Mouse (Mus musculus) limb, embryonic 11.5 days (tissue): ENCODE results near the gene Rin2. TPM values are rescaled to one million over a fixed set of nuclear protein-coding genes. Genes with fewer than 3 reads are reported as not detected.

Experiments
- ATAC-seq: fragments of 200-750 bp; cut with Nextera tagmentation; 2 replicates; pipeline ENCODE4 v1.8.0; 2017; ENCODE audit warnings: low read depth; ENCODE audit not compliant: insufficient number of reproducible peaks, low FRiP score, low TSS enrichment
- DNase-seq: peaks from one replicate; pipeline ENCODE4 v3.0.0-alpha.2; 2015; ENCODE audit warnings: low spot score
- H3K27ac ChIP-seq: fragments of 300-500 bp; sonication (generic); replicated peaks from 2 replicates; pipeline ENCODE4 v1.5.1; 2014; ENCODE audit warnings: low read depth, mild to moderate bottlenecking, low read length
- H3K27me3 ChIP-seq: fragments of 300-500 bp; sonication (generic); 2 replicates; pipeline ENCODE4 v1.6.1; 2014; ENCODE audit warnings: mild to moderate bottlenecking, low read length, mixed read lengths; ENCODE audit not compliant: control insufficient read depth, insufficient read depth
- H3K36me3 ChIP-seq: fragments of 300-500 bp; sonication (generic); 2 replicates; pipeline ENCODE4 v1.6.1; 2014; ENCODE audit warnings: mild to moderate bottlenecking, low read length, moderate library complexity, mixed read lengths; ENCODE audit not compliant: control insufficient read depth, insufficient read depth
- H3K4me1 ChIP-seq: fragments of 300-500 bp; sonication (generic); 2 replicates; pipeline ENCODE4 v1.6.1; 2014; ENCODE audit warnings: low read length, mixed read lengths; ENCODE audit not compliant: control insufficient read depth, insufficient read depth
- H3K4me2 ChIP-seq: fragments of 300-500 bp; sonication (generic); 2 replicates; pipeline ENCODE4 v1.6.1; 2014; ENCODE audit warnings: low read depth, mild to moderate bottlenecking, moderate library complexity; ENCODE audit not compliant: severe bottlenecking
- H3K4me3 ChIP-seq: fragments of 300-500 bp; sonication (generic); 2 replicates; pipeline ENCODE4 v1.5.1; 2014; ENCODE audit warnings: low read depth, low read length
- H3K9ac ChIP-seq: fragments of 300-500 bp; sonication (generic); 2 replicates; pipeline ENCODE4 v1.6.1; 2014; ENCODE audit warnings: mild to moderate bottlenecking, low read length
- H3K9me3 ChIP-seq: fragments of 300-500 bp; sonication (generic); 2 replicates; pipeline ENCODE4 v1.6.1; 2016; ENCODE audit warnings: low read length; ENCODE audit not compliant: control insufficient read depth
- WGBS: fragments of 180-500 bp; shearing (Covaris S2); extraction: QIAGEN DNeasy Blood & Tissue Kit; methylation state at CpG from one replicate; pipeline ENCODE4 v1.1.7; 2014; 5-methylcytosine and 5-hydroxymethylcytosine counted together
- polyA plus RNA-seq: library from polyadenylated mRNA; unstranded; fragments of >200 nt; fragmentation: Nextera tagmentation; extraction: Ambion mirVana; gene quantifications from 2 replicates; pipeline ENCODE4 v1.2.1, GENCODE M21; 2014

Gene Rin2
- polyA plus RNA-seq, 1 experiment from 2014 or later = 19.9 TPM

GRCm38 (mm10) chr2:145859442-145859931 lies 184.5 kb downstream of the Rin2 start:
- Histone ChIP-seq H3K9me3 (no peaks in the 10 kb centered on the region), H3K4me2 (peak overlapping the region; percentile 51), H3K9ac (peak overlapping the region; percentile 32; the same call in 1 of the 2 replicates), H3K27ac (peak overlapping the region; percentile 82), H3K4me3 (no peak overlapping the region), H3K27me3 (no peaks in the 10 kb centered on the region), H3K4me1 (peaks cover 21% of the 10 kb centered on the region), H3K36me3 (no peaks in the 10 kb centered on the region)
- 30% methylated on average over 7 of the region's 7 CpGs for WGBS
- peak; percentile 56 for DNase-seq
- peak; percentile 58 for ATAC-seq

DNA sequence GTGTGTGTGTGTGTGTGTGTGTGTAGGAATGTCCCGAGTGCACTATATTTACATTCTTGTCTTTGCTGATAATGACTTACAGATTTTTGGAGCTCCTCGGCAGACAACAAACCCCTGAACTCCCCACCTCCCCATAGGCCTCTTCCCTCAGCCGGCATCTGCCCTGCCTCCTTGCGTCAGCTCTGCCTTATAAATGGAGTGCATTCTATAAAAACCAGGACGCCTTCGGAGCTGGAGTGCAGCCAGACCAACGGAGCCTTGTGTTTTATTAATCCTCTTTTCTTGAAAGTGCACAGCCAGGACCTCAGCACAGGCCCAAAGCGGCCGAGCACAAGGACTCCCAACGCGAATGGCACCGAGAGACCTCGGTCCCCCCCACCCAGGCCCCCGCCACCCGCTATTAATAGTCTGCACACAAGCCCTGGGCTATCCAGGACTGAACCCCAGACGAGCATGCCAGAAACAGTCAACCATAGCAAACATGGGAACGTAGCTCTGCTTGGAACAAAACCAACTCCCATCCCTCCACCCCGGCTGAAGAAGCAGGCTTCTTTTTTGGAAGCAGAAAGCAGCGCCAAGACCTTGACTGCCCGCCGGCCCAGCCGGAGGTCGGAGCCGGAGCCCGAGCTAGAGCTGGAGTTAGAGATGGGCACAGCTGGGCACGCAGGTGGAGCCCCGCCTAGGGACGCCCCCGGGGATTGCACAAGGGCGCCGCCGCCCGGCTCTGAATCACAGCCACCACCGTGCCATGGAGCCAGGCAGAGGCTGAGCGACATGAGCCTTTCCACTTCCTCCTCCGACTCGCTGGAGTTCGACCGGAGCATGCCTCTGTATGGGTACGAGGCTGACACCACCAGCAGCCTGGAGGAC lies 185.2 kb downstream of the Rin2 start:
- H3K9me3 ChIP-seq = no peaks in the 10 kb centered on the region
- H3K27ac ChIP-seq = peak overlapping the region; percentile 82
- H3K4me1 ChIP-seq = peaks cover 21% of the 10 kb centered on the region
- H3K4me2 ChIP-seq = peak overlapping the region; percentile 51
- peak; percentile 82 for ATAC-seq
- no peaks in the 10 kb centered on the region for H3K36me3 ChIP-seq
- peak overlapping the region; percentile 42 for H3K9ac ChIP-seq
- peak overlapping the region; percentile 33 for H3K4me3 ChIP-seq
- DNase-seq = peak; percentile 79
- H3K27me3 ChIP-seq = no peaks in the 10 kb centered on the region
- 8% methylated on average over 40 of the region's 40 CpGs for WGBS

DNA sequence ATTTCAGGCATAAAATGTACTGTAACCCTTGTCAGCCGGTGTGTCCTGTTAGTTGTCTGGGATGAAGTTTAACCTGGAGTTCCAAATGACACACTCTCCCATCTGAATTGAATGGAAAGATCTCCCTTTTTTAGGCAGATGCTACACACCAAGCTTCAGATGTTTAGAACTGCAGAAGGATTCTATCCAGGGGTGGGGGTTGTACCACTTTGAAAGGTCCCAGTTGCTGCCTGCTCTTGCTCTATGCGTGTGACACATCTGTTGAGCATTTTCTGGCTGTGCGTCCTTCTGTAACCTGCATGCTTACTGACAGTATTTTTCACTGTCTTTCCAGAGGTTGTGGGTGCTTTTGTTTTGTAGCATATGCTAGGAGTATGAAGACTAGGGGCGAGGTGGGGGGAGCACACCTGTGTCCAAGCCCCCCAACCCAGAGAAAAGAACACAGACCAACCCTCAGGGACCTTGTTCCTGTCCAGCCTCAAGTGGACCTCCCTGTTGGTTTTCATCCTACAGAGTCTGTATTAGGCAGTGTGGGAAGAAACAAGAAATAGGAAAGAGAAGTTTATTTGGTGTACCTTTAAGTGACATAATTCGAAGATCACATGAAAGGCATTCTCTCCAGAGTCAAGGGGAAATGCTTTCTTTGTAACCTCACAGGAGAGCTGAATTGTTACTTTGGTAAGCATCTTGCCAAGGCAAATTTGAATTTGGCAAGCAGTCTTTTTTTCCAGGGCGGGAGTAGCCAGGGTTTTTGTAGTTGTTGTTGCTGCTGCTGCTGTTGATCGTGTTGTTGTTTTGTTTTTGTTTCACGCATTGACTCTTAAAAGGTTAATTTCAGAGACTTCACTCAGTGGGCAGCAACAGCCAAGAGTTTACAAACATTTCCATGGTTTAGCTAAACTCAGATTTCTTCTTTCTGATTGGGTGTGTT lies 186.4 kb downstream of the Rin2 start:
- Histone ChIP-seq H3K27ac (peak overlapping the region; percentile 56), H3K4me1 (peaks cover 16% of the 10 kb centered on the region), H3K4me3 (peak overlapping the region; percentile 33), H3K9ac (peak overlapping the region; percentile 42), H3K9me3 (no peaks in the 10 kb centered on the region), H3K36me3 (no peaks in the 10 kb centered on the region), H3K4me2 (peak overlapping the region; percentile 51), H3K27me3 (no peaks in the 10 kb centered on the region)
- no peak for DNase-seq
- WGBS = 62% methylated on average over 8 of the region's 8 CpGs
- no peak for ATAC-seq

DNA sequence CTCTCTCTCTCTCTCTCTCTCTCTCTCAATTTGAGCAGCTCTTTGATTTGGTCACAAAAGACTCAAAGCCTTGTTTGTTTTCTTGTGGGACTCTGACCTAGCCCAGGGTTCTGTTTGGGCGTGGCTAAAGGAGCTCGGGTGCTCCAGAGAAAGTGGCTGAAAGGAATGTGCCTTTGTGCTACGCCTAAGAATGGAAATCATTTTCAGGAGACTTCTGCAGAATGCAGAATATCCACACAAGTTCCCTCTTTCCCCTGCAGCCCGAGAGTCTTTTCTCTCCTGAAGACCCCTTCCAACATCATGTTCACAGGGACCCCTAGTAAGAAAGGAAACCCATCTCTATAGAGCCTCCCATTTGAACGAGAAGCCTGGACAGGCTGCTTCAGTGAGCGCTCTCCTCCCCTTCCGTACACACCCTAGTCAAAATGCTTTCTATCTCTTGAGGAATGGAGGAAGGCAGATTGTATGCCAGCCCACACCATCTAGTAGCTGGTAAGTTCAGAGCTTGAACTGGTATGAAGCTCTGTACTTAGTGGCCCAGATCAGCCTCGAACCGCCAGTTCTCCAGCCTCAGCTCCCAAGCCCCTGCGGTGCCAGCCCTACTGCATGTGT lies 187.3 kb downstream of the Rin2 start:
- H3K9ac ChIP-seq = peak overlapping the region; percentile 1; the same call in 1 of the 2 replicates
- H3K27me3 ChIP-seq = no peaks in the 10 kb centered on the region
- peak overlapping the region; percentile 8 for H3K27ac ChIP-seq
- ATAC-seq = no peak
- no peaks in the 10 kb centered on the region for H3K36me3 ChIP-seq
- no peaks in the 10 kb centered on the region for H3K9me3 ChIP-seq
- H3K4me1 ChIP-seq = peaks cover 12% of the 10 kb centered on the region
- 59% methylated on average over 10 of the region's 10 CpGs for WGBS
- H3K4me3 ChIP-seq = peak overlapping the region; percentile 33
- peak; percentile 34 for DNase-seq
- H3K4me2 ChIP-seq = peak overlapping the region; percentile 51

- no peak overlapping the region for H3K9ac ChIP-seq
- H3K9me3 ChIP-seq = no peaks in the 10 kb centered on the region
- no peak overlapping the region for H3K4me2 ChIP-seq
- DNase-seq = no peak
- H3K36me3 ChIP-seq = no peaks in the 10 kb centered on the region
- no peak for ATAC-seq
- peaks cover 3% of the 10 kb centered on the region; the same call in 1 of the 2 replicates for H3K4me1 ChIP-seq
- WGBS = 86% methylated on average over 3 of the region's 3 CpGs
- H3K4me3 ChIP-seq = no peak overlapping the region
- no peaks in the 10 kb centered on the region for H3K27me3 ChIP-seq
- H3K27ac ChIP-seq = no peak overlapping the region
Measured at GRCm38 (mm10) chr2:145865344-145865743, 190.3 kb downstream of the Rin2 start.

- no peak overlapping the region for H3K27ac ChIP-seq
- no peak overlapping the region for H3K9ac ChIP-seq
- no peak overlapping the region for H3K4me2 ChIP-seq
- no peak overlapping the region for H3K4me3 ChIP-seq
- DNase-seq (no peak), ATAC-seq (no peak)
- 86% methylated on average over 3 of the region's 3 CpGs for WGBS
- peaks cover 2% of the 10 kb centered on the region; the same call in 1 of the 2 replicates for H3K4me1 ChIP-seq
- no peaks in the 10 kb centered on the region for H3K27me3 ChIP-seq
- H3K9me3 ChIP-seq = no peaks in the 10 kb centered on the region
- H3K36me3 ChIP-seq = no peaks in the 10 kb centered on the region
Measured at GRCm38 (mm10) chr2:145866238-145866637, 191.2 kb downstream of the Rin2 start.

GRCm38 (mm10) chr2:145866695-145867449 lies 191.9 kb downstream of the Rin2 start:
- DNase-seq = no peak
- H3K4me1 ChIP-seq = no peaks in the 10 kb centered on the region
- 94% methylated on average over 11 of the region's 11 CpGs for WGBS
- H3K9ac ChIP-seq = no peak overlapping the region
- no peak overlapping the region for H3K4me3 ChIP-seq
- H3K9me3 ChIP-seq = no peaks in the 10 kb centered on the region
- no peaks in the 10 kb centered on the region for H3K36me3 ChIP-seq
- H3K27me3 ChIP-seq = no peaks in the 10 kb centered on the region
- no peak overlapping the region for H3K4me2 ChIP-seq
- H3K27ac ChIP-seq = no peak overlapping the region
- no peak for ATAC-seq
